Mouse (Mus musculus): ENCODE measurements around the gene Tspan5.

GRCm38 (mm10) chr3:138819862-138820261 is 77.9 kb downstream of the Tspan5 start:
- no peak for TF ChIP-seq CTCF (IDR thresholded peaks at IDR 0.05 in 2 of 3, conservative IDR thresholded peaks at IDR 0.05 in 1 of 3; ENCODE audit: control insufficient read depth in 1 of 3, insufficient read depth in 1 of 3, low read depth in 2 of 3, low read length in 3 of 3, poor library complexity in 1 of 3, severe bottlenecking in 1 of 3)
- TF ChIP-seq NELFE (IDR thresholded peaks at IDR 0.05; ENCODE audit: low read depth, low read length): no peak
- TF ChIP-seq RAD21 (IDR thresholded peaks at IDR 0.05; ENCODE audit: low read depth, low read length): no peak
- no peak for TF ChIP-seq ZC3H11A (IDR thresholded peaks at IDR 0.05; ENCODE audit: low read depth, low read length)
- no peak for TF ChIP-seq POLR2AphosphoS5 (IDR thresholded peaks at IDR 0.05; ENCODE audit: borderline replicate concordance, low read depth, low read length)
- no peak for TF ChIP-seq EP300 (IDR thresholded peaks at IDR 0.05; ENCODE audit: low read depth in 1 of 2, low read length in 2 of 2)
- TF ChIP-seq CHD1 (IDR thresholded peaks at IDR 0.05; ENCODE audit: low read depth, low read length): no peak
- no peak for TF ChIP-seq MAFK (IDR thresholded peaks at IDR 0.05; ENCODE audit: borderline replicate concordance, low read depth, low read length)
- TF ChIP-seq TCF12 (IDR thresholded peaks at IDR 0.05; ENCODE audit: low read depth, low read length): no peak

Data from MEL (cell line).